Mouse (Mus musculus) gastrocnemius, postnatal 36 days (tissue): ENCODE results near the gene Morc1. TPM values are rescaled to one million over a fixed set of nuclear protein-coding genes. Genes with fewer than 3 reads are reported as not detected.

Experiments
- DNase-seq, 2 experiments: peaks; one replicate each; pipeline ENCODE4 v3.0.0; 2022
- intact Hi-C: fragments of 180-260 bp; cut with DNase I; formaldehyde crosslinking; loops from one replicate; pipeline ENCODE4 v1.15.1; 2025
- long read RNA-seq, 2 experiments: library from polyadenylated mRNA; stranded (forward); transcript quantifications; one replicate each; pipeline ENCODE4 v2.0.0; 2021
- total RNA-seq, 2 experiments: library from RNA; stranded (reverse); gene quantifications; 2 replicates each; pipeline ENCODE4 v1.2.3; 2021

The Morc1 gene
- under 1 TPM in 1 of 2 experiments, not detected in 1; 0.08 TPM for total RNA-seq
- long read RNA-seq, experiment 1: 0 reads
- long read RNA-seq, experiment 2: 0 reads

DNA sequence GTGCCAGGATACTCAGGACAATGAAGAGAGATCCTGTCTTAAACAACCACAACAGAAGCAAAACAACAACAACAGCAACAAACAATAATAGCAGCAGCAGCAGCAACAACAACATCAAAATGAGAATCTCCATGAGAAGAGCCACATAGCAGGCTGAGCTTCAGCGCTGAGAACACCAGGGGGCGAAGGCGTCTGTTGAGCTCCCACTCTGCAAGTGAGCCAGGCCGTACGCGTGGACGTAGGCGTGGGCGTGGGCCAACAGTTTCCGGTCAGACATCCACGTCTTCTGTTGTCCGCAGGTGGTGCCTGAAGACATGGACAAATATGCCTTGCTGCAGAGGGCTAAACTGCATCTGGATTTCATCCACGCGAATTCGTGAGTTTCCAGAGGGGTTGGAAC, at the start of gene Morc1:
TSS of gene Morc1 (plus strand) at position 211 of the 400 bp plus-strand sequence.
- intact Hi-C loops: no loop called here
- no peak for DNase-seq

DNA sequence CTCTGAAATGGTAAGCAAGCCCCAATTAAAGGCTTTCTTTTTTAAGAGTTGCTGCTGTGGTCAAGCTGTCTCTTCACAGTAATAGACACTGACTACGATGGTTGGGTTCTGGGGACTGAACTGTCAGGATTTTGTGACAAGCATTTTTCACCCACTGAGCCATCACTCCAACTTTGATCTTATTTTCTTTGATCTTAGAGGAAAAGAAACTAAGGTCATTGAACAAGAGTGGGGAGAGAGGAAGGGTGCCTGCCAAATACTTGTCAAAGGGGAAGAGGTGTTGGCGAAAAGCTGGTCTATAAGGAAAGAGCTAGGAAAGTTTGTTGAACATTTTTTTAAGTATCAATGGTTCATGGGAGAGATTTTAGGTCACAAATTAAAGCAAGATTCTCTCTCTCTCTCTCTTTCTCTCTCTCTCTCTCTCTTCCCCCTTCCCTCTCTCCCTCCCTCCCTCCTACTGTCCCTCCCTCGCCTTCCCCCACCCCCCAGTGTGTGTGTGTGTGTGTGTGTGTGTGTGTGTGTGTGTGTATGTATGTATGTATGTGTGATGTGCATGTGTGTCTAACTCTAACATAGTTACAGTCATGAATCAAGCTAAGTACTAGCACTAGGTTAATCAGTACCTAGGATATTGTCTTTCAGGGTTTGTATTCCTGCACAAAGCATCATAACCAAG, 47.3 kb upstream of the Morc1 start:
- no peak for DNase-seq

DNA sequence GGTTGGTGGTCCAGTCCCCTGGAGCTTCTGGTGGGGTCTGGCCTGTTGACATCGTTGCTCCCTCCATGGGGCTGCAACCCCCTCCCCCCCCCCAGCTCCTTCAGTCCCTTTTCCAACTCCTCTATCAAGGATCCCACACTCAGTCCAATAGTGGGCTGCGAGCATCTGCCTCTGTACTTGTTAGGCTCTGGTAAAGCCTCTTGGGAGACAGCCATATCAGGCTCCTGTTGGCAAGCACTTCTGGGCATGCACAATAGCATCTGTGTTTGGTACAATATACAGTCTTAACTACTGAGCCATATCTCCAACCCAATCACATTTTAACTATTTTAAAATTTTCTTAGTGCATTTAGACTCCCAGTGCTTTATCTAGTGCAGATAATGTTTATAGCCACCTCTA, 44.1 kb upstream of the Morc1 start:
- DNase-seq: no peak
- intact Hi-C loops: no loop called here

More for the DNA sequence above, 47.3 kb upstream of the Morc1 start:
- intact Hi-C loops: no loop called here

DNA sequence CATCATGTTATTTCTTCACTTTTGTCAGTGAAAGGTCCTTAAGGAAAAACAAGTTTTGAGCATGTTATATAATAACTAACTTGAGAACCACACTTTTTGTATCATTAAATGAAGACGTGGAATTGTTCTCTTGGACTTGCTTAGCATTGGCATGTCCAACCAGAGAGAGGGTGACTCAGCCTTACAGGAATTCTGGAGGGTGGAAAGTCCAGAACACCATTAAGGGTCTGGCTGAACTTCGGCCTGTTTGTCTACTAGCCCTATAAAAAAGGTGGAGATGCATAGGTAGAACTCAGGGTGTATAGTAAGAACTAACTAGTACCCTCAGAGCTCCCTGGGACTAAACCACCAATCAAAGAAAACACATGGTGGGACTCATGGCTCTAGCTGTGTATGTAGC, 35.8 kb upstream of the Morc1 start:
- no peak for DNase-seq
- intact Hi-C loops: no loop called here

DNA sequence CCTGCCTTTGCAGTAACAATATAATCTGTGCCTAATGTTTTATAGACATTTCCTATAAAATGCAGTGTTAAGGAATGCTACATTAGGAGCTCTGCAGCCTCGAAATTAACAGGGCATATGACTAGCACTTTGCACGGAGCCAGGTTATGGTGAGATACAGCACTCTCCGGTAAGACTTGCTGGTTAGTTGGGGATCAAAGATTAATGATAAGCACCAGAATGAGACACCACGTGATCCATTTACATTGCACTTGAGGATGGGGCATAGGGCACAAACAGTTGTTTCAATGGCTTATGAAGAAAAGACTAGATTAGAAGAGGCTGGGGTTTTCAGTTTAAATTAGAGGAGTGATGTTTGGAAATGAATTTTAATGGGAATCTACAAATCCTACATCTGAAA, 28.1 kb upstream of the Morc1 start:
- no peak for DNase-seq
- intact Hi-C loops: no loop called here

DNA sequence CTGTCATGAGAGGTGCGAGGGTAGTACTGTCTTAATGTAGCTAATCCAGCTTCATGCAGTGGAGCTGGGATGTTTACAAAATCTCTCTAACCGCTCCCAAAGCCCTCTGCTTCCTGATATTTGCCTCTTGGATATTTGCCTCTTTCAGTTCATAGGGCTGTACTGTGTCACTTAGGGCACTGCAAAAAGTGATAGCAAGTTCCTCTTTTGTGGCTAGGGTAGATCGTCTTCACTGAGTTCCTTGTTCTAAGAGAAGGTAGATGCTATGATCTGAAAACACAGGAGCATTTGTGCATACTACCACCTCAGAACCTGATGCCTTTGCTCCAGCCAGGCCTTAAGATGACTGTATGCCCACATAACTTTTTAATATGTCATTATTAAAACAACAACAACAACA, 27.6 kb upstream of the Morc1 start:
- no peak for DNase-seq
- intact Hi-C loops: no loop called here

DNA sequence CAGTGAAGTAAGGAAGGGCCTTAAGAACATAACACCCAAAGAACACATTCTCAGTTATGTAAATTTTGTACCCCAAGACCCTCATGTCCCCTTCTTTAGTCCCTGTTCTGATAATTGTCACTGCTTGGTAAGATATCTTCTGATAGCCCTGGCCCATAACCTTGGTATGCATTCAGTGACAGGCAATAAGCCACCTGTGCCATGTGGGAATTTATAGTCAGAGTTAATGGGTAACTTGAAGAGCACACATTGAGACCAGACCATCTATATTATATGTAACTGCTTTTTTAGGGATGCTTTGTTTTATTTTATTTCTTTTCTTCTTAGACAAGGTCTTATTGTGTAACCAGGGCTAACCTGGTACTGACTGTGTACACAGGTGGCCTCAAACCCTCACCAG, 27.0 kb upstream of the Morc1 start:
- no peak for DNase-seq
- intact Hi-C loops: no loop called here

DNA sequence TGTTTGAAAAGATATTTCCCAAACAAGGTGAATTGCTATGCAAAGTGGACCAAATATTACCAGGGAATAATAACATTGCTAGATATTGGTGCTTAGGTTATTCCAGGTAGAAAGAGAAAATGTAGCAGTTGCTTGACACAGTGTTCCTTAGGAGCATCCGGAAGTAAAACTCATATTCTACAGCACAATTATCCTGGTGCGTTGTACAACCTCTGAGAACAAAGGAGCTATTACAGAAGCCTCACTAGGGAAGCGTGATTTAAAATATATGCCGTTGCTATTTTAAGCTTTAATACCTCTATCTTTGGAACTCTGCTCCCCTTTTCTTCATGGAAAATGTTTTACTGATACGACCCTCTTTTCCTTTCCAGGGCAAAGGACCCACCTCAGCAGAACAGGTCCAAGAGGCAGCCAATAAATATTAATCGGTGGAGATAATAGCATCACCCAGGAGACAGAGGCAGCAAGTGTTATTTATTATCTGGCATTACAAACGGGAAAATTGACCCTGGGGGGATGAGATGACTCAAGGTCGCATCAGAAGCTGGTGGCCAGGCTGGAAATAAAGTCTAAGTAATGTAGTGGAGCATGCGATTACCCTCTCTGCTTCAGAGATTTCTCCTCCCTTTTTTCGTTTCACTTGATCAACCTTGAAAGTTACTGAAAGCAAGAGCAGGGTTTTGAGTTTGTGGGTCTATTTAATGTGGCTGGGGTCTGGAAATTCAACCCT, 25.2 kb upstream of the Morc1 start:
- intact Hi-C loops: no loop called here
- DNase-seq: no peak

DNA sequence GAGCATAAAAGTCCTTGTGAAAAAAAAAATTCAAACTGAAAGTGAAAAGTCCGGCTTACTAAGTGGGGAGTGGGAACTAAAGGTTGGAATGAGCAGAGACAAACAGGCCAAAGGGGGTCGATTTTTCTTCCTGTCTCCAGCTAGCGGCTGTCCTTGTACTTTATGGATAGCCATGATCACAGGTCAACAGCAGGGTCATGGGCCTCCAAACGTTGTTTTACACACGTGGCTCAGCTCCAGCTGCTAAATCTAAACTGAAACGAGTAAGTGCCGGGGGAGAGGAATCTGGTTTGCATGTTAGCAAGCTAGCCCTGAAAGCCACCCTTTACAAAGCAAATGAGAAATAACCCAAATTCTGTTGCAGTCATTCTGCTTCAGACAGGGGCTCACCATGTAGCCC, 21.5 kb upstream of the Morc1 start:
- intact Hi-C loops: no loop called here

DNA sequence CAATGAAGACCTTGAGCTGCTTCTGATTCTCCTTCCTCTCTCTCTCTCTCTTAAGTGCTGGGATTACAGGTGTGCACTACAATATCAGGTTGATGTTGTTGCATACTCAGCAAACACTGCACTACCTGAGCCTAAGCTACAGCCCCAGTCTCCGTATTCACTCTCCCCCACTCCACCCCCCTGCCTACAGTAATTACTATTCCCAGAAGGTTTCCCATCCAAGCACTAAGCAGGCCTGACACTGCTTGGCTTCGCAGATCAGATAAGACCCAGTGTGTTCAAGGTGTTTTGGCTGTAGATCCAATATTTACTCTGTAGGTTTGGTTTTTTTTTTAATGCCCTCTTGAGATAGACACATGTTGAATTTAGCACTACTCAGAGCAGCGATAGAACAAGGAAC, 20.9 kb upstream of the Morc1 start:
- intact Hi-C loops: no loop called here
- no peak for DNase-seq

More for the DNA sequence above, 21.5 kb upstream of the Morc1 start:
- DNase-seq: no peak

DNA sequence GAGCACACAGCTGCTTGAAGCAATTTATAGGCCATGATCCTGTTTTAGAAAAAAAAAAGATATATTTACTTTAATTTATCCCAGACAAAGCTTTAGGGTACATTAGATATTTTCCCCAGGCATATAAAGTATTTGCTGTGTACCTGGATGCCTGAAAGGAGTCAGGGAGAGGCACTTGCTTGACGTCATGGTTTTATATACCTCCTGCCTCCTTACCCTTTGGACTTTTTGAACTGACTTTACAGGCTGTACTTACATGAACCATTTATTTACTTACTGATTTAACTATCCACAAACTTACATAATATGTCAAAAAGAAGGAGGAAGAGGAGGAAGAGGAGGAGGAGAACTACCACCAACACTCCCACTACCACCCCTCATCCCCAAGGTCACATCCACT, 18.8 kb upstream of the Morc1 start, which contains the start of gene Gm5485:
TSS of gene Gm5485 (minus strand) at position 171 of the 400 bp plus-strand sequence.
- DNase-seq: no peak
- intact Hi-C loops: no loop called here

DNA sequence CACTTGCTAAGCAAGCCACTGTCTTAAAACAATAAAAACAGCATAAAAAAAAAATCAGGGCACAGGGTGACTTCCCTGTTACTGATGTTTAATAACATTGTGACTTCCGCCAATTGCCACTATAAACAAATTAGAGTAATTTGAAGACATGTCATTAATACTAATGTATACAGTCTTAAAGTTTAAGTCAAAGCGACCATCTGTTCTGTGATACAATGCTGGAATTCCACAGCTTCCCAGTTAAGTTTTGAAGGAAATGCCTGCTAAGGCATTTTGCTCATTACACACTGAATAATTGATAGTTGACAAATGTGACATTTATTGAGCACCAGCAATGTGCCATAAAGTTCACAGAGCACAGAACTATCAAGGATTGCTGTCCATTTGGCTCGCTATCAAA, 12.5 kb upstream of the Morc1 start:
- no peak for DNase-seq
- intact Hi-C loops: no loop called here

DNA sequence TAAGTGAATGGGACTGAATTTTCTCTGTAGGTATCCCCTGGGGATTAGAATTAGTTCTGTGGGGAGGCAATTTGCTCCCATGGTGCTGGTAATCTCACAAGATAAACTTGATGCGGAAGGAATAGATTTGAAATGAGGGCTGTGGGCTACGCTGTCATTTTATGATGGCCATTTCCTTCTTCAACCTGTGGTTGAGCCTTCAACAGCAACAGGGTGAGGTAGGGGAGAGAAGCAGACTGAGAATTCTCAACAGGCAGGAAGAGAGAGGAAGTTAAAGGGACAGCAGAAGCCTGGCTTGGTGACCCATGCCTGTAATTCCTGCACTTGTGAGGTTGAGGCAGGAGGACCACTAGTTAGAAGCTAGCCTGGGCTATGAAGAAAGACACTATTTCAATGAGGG, 12.0 kb upstream of the Morc1 start:
- intact Hi-C loops: no loop called here
- no peak for DNase-seq

DNA sequence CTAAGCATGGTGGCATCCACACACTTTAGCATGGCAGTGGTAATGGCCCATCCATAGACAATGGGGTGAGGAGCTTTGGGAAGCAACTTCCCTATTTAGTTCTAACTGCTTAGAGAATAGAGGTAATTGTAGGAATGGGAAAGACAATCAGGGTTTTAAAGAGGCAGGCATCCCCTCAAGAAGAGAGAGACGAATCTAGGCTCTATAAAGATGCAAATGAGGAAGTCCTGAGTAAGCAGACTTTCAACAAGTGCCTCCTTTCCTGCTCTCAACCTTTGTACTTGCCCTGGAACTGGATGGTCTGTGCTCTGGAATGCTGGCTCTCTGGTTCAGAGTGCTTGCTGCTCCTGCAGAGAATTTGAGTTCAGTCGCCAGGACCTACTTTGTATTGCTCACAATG, 8.5 kb upstream of the Morc1 start:
- no peak for DNase-seq
- intact Hi-C loops: no loop called here

DNA sequence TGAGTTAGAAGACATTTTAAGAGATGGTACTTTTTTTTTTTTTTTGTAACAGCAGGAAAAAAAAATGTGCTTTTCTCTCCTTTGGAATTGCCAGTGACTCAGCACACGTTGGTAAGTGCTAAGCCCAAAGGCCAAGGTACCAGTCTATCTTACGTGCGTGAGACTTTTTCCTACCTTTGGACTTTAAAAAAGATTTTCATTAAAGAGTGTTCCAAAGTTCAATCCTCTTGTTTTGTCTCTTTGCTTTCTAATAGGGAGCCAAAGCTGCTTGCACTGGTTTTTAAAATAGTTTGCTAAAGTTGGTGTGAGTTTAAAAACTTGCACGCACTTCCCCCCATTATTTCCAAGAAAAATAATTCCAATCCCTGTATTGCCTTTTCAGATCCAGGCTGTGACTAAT, 7.0 kb upstream of the Morc1 start:
- intact Hi-C loops: no loop called here

DNA sequence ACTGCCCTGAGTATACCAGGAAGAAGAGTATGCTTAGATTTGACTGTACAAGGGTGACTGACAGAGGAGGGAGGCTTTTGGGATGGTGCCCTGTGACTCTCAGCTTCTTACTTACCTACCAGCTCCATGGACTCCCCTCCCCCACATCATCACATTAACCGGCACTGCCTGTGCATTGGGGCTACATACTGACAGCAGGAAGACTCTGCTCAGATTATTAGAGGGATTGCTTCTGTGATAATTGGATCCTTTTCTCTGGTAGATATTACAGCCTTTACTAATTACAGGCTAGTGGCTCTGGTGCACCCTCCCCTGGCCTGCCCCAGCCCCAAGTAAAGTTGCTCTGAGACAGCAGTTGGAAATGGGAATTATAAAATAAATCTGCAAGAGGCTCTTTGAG, 1.6 kb upstream of the Morc1 start:
- intact Hi-C loops: no loop called here

More for the DNA sequence above, 7.0 kb upstream of the Morc1 start:
- no peak for DNase-seq

DNA sequence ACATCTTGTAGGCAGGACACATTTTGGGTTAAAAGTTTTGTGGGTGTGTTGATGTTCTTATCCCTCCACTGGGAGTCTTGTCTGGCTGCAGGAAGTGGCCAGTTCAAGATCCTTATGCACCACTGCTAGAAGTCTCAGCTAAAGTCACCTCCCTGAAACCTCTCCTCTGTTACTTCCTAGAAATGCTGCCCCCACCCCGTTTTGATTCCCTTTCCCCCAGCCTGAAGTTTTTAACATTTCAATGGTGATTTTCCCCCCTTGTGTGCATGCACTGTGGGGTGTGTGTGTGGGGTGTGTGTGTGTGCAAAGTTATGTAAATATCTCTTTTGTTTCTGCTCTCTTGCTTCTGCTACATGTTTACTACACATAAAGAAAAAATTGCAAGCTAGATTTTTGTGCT, 4.4 kb downstream of the Morc1 start:
- intact Hi-C loops: no loop called here
- no peak for DNase-seq

More for the DNA sequence above, 1.6 kb upstream of the Morc1 start:
- DNase-seq: no peak

DNA sequence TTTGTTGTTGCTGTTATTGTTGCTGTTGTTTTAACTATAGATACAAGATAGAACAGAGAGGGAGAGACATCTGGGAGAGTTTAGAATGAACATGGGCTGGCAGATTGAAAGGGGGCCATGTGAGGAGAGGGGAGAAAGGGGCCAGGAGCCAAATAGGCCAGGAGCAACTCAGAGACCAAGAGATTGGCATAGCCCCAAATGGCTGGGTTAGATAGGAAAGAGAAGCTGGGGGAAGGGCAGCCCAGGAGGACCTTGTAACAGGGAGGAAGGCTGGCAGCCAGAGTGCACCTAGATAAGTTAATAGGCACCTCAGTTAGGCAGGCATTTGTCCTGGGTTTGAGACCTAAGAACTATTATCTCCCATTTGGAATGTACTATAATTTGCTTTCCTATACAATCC, 6.4 kb downstream of the Morc1 start:
- intact Hi-C loops: no loop called here
- DNase-seq: no peak

DNA sequence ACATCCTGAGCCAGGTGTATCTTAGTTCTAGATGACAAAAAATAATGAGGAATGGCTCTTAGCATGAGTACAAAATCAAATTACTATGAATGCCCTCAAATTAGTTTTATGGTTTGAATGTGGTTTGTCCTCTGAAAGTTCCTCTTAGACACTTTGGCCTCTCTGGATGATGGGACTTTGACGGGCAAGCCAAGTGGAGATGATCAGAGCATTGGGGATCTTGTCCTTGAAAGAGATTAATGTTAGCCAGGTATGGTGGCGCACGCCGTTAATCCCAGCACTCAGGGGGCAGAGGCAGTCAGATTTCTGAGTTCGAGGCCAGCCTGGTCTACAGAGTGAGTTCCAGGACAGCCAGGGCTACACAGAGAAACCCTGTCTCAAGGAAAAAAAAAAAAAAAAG, 13.6 kb downstream of the Morc1 start:
- no peak for DNase-seq
- intact Hi-C loops: no loop called here

DNA sequence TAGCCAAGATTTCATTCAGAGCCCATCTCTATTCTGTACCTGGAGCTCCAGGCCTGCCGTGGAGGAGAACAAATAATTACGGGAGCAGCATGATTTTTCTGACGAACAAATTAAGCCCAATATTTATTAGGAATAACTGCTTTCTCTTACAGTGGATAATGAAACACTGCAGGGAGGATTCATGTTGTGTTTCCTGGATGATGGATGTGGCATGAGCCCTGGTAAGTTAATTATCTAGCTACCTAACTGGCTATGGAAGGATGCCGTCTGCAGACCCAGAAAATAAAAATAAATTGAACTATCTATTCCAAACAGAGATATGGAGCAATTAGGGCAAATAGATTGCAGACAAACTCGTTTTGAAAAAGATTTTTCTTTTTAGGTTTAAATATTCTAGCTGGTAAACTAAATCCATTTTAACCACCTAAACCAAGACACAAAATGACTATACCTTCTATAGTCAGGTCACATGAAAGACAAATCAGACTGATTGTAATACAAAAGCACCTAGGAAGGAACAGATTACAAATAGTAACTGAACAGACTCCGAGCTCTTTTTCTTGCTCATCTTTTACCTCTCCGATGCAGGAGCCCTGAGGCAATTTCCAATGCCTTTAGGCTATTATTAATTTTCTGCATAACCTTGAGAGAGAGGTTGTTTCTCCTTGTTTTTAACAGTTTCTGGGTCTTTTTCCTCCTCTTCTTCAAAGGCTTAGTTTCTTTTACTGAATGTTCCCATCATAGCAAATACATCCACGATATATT, 15.3 kb downstream of the Morc1 start:
- DNase-seq: no peak
- intact Hi-C loops: no loop called here

DNA sequence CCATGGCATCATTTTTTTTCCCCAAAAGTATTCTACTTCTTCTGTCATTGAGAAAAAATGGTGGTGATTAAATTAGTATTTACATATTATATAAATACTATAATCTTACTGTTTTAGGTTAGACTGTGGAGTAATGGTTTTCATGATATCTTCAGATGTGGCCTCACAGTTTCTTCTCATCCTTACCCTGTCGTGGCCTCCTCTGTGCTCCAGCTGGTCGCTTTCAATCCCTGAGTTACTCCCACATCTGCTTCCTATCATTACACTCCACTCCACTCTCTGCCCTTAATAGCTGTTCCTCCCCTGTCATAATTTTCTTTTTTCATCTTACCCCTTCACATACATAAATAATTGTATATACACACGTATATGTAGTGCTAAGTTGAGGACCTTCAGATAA, 22.2 kb downstream of the Morc1 start:
- intact Hi-C loops: no loop called here

More for the DNA sequence above, 22.2 kb downstream of the Morc1 start:
- no peak for DNase-seq
